Mouse (Mus musculus): ENCODE measurements around the gene Cdk14. TPM values are rescaled to one million over a fixed set of nuclear protein-coding genes. Genes with fewer than 3 reads are reported as not detected.
A peak's percentile ranks its signal among the peaks of the same experiment; 100 is the strongest.

The Cdk14 gene
- polyA plus RNA-seq, 1 experiment from 2014 or later = 34.3 TPM

- no peaks in the 10 kb centered on the region for H3K27me3 ChIP-seq
- H3K9ac ChIP-seq (replicated peaks) = no peak overlapping the region
- H3K27ac ChIP-seq = no peak overlapping the region
- H3K9me3 ChIP-seq = no peaks in the 10 kb centered on the region
- no peak for ATAC-seq
- no peak overlapping the region for H3K4me2 ChIP-seq (replicated peaks)
- no peak overlapping the region for H3K4me3 ChIP-seq (replicated peaks)
- WGBS = 85% methylated on average over 2 of the region's 2 CpGs
- H3K36me3 ChIP-seq = no peaks in the 10 kb centered on the region
- peaks cover 18% of the 10 kb centered on the region for H3K4me1 ChIP-seq (replicated peaks)
These were observed 389.7 kb downstream of the Cdk14 start for GRCm38 (mm10) chr5:5030431-5030830.

- H3K27ac ChIP-seq = 0 out of 2 replicates have a peak overlapping the region, but pooled peaks have one; percentile 5
- H3K4me3 ChIP-seq (replicated peaks) = no peak overlapping the region
- 0 out of 2 replicates have a peak, but pooled peaks cover under 1% of the 10 kb centered on the region for H3K27me3 ChIP-seq
- no peaks in the 10 kb centered on the region for H3K36me3 ChIP-seq
- H3K9ac ChIP-seq (replicated peaks) = no peak overlapping the region
- H3K4me1 ChIP-seq (replicated peaks) = no peaks in the 10 kb centered on the region
- no peaks in the 10 kb centered on the region for H3K9me3 ChIP-seq
- no peak overlapping the region for H3K4me2 ChIP-seq (replicated peaks)
- no peak for ATAC-seq
- 70% methylated on average over 3 of the region's 3 CpGs for WGBS
These were observed 401.2 kb downstream of the Cdk14 start for GRCm38 (mm10) chr5:5018959-5019358.

- H3K9ac ChIP-seq (replicated peaks) = no peak overlapping the region
- H3K36me3 ChIP-seq = no peaks in the 10 kb centered on the region
- WGBS = 83% methylated on average over 2 of the region's 2 CpGs
- H3K9me3 ChIP-seq = no peaks in the 10 kb centered on the region
- H3K27me3 ChIP-seq = peaks cover 3% of the 10 kb centered on the region; the same call in 1 of the 2 replicates
- H3K4me2 ChIP-seq (replicated peaks) = no peak overlapping the region
- H3K27ac ChIP-seq = no peak overlapping the region
- no peak for ATAC-seq
- no peak overlapping the region for H3K4me3 ChIP-seq (replicated peaks)
- no peaks in the 10 kb centered on the region for H3K4me1 ChIP-seq (replicated peaks)
These were observed 401.9 kb downstream of the Cdk14 start for GRCm38 (mm10) chr5:5018242-5018641.

- ATAC-seq = no peak
- Histone ChIP-seq H3K4me1 (replicated peaks) (peaks cover 2% of the 10 kb centered on the region), H3K9ac (replicated peaks) (no peak overlapping the region), H3K4me2 (replicated peaks) (no peak overlapping the region), H3K9me3 (no peaks in the 10 kb centered on the region), H3K36me3 (peaks cover 4% of the 10 kb centered on the region; the same call in 1 of the 2 replicates), H3K4me3 (replicated peaks) (no peak overlapping the region), H3K27me3 (peaks cover 30% of the 10 kb centered on the region), H3K27ac (no peak overlapping the region)
- 86% methylated on average over 3 of the region's 3 CpGs for WGBS
These were observed 406.3 kb downstream of the Cdk14 start for GRCm38 (mm10) chr5:5013783-5014182.

- H3K27me3 ChIP-seq = peaks cover 30% of the 10 kb centered on the region
- H3K9ac ChIP-seq (replicated peaks) = no peak overlapping the region
- peaks cover 11% of the 10 kb centered on the region for H3K4me1 ChIP-seq (replicated peaks)
- no peak overlapping the region for H3K4me3 ChIP-seq (replicated peaks)
- 84% methylated on average over 7 of the region's 7 CpGs for WGBS
- ATAC-seq = no peak
- no peaks in the 10 kb centered on the region for H3K9me3 ChIP-seq
- H3K4me2 ChIP-seq (replicated peaks) = no peak overlapping the region
- H3K27ac ChIP-seq = no peak overlapping the region
- H3K36me3 ChIP-seq = peaks cover 4% of the 10 kb centered on the region; the same call in 1 of the 2 replicates
These were observed 407.4 kb downstream of the Cdk14 start for GRCm38 (mm10) chr5:5012521-5013346.

- peaks cover 22% of the 10 kb centered on the region for H3K4me1 ChIP-seq (replicated peaks)
- H3K36me3 ChIP-seq = peaks cover 4% of the 10 kb centered on the region; the same call in 1 of the 2 replicates
- WGBS = 13% methylated on average over 4 of the region's 4 CpGs
- no peak overlapping the region for H3K9ac ChIP-seq (replicated peaks)
- peak overlapping the region; percentile 69 for H3K27ac ChIP-seq
- peak overlapping the region; percentile 27 for H3K4me2 ChIP-seq (replicated peaks)
- peaks cover 54% of the 10 kb centered on the region for H3K27me3 ChIP-seq
- 0 out of 2 replicates have a peak overlapping the region, but pooled peaks have one; percentile 2 for H3K4me3 ChIP-seq (replicated peaks)
- H3K9me3 ChIP-seq = no peaks in the 10 kb centered on the region
- peak; percentile 43 for ATAC-seq
These were observed 411.9 kb downstream of the Cdk14 start for GRCm38 (mm10) chr5:5008153-5008745.

- Histone ChIP-seq H3K36me3 (peaks cover 4% of the 10 kb centered on the region; the same call in 1 of the 2 replicates), H3K27me3 (peaks cover 55% of the 10 kb centered on the region), H3K4me2 (replicated peaks) (peak overlapping the region; percentile 27), H3K9ac (replicated peaks) (no peak overlapping the region), H3K4me1 (replicated peaks) (peaks cover 22% of the 10 kb centered on the region), H3K27ac (peak overlapping the region; percentile 69), H3K4me3 (replicated peaks) (0 out of 2 replicates have a peak overlapping the region, but pooled peaks have one; percentile 2), H3K9me3 (no peaks in the 10 kb centered on the region)
- peak; percentile 86 for ATAC-seq
- WGBS = 40% methylated on average over 15 of the region's 15 CpGs
These were observed 412.5 kb downstream of the Cdk14 start for GRCm38 (mm10) chr5:5007489-5008152.

GRCm38 (mm10) chr5:5005633-5006032 is 414.5 kb downstream of the Cdk14 start:
- Histone ChIP-seq H3K27me3 (peaks cover 43% of the 10 kb centered on the region), H3K9me3 (no peaks in the 10 kb centered on the region), H3K27ac (no peak overlapping the region), H3K4me3 (replicated peaks) (no peak overlapping the region), H3K4me2 (replicated peaks) (no peak overlapping the region), H3K9ac (replicated peaks) (no peak overlapping the region), H3K36me3 (peaks cover 4% of the 10 kb centered on the region; the same call in 1 of the 2 replicates), H3K4me1 (replicated peaks) (peaks cover 22% of the 10 kb centered on the region)
- no peak for ATAC-seq
- 75% methylated on average over 1 of the region's 1 CpGs for WGBS

- Histone ChIP-seq H3K27ac (no peak overlapping the region), H3K9me3 (no peaks in the 10 kb centered on the region), H3K36me3 (peaks cover under 1% of the 10 kb centered on the region; the same call in 1 of the 2 replicates), H3K4me2 (replicated peaks) (no peak overlapping the region), H3K27me3 (peaks cover 35% of the 10 kb centered on the region), H3K4me1 (replicated peaks) (peaks cover 22% of the 10 kb centered on the region), H3K4me3 (replicated peaks) (no peak overlapping the region), H3K9ac (replicated peaks) (no peak overlapping the region)
- 85% methylated on average over 2 of the region's 2 CpGs for WGBS
- ATAC-seq = no peak
These were observed 415.4 kb downstream of the Cdk14 start for GRCm38 (mm10) chr5:5004740-5005139.

- H3K4me1 ChIP-seq (replicated peaks) = peaks cover 13% of the 10 kb centered on the region
- H3K4me2 ChIP-seq (replicated peaks) = no peak overlapping the region
- H3K4me3 ChIP-seq (replicated peaks) = no peak overlapping the region
- H3K27me3 ChIP-seq = no peaks in the 10 kb centered on the region
- ATAC-seq = no peak
- H3K9me3 ChIP-seq = no peaks in the 10 kb centered on the region
- H3K9ac ChIP-seq (replicated peaks) = no peak overlapping the region
- no peak overlapping the region for H3K27ac ChIP-seq
- WGBS = 86% methylated on average over 4 of the region's 4 CpGs
- H3K36me3 ChIP-seq = no peaks in the 10 kb centered on the region
These were observed 426.9 kb downstream of the Cdk14 start for GRCm38 (mm10) chr5:4993192-4993601.

- no peak overlapping the region for H3K4me2 ChIP-seq (replicated peaks)
- H3K9me3 ChIP-seq = no peaks in the 10 kb centered on the region
- ATAC-seq = no peak
- H3K27ac ChIP-seq = no peak overlapping the region
- no peak overlapping the region for H3K9ac ChIP-seq (replicated peaks)
- H3K27me3 ChIP-seq = no peaks in the 10 kb centered on the region
- H3K4me1 ChIP-seq (replicated peaks) = peaks cover 13% of the 10 kb centered on the region
- H3K36me3 ChIP-seq = no peaks in the 10 kb centered on the region
- no peak overlapping the region for H3K4me3 ChIP-seq (replicated peaks)
- 75% methylated on average over 2 of the region's 2 CpGs for WGBS
These were observed 429.1 kb downstream of the Cdk14 start for GRCm38 (mm10) chr5:4991023-4991422.

- H3K4me3 ChIP-seq (replicated peaks) = no peak overlapping the region
- H3K9ac ChIP-seq (replicated peaks) = no peak overlapping the region
- peaks cover 13% of the 10 kb centered on the region for H3K4me1 ChIP-seq (replicated peaks)
- no peak overlapping the region for H3K4me2 ChIP-seq (replicated peaks)
- no peaks in the 10 kb centered on the region for H3K27me3 ChIP-seq
- WGBS = 37% methylated on average over 5 of the region's 5 CpGs
- no peak overlapping the region for H3K27ac ChIP-seq
- no peaks in the 10 kb centered on the region for H3K9me3 ChIP-seq
- no peak for ATAC-seq
- no peaks in the 10 kb centered on the region for H3K36me3 ChIP-seq
These were observed 429.9 kb downstream of the Cdk14 start for GRCm38 (mm10) chr5:4990237-4990636.
